Mouse (Mus musculus): Measurements from ENCODE around the gene Parp6.

Parp6 gene

DNA sequence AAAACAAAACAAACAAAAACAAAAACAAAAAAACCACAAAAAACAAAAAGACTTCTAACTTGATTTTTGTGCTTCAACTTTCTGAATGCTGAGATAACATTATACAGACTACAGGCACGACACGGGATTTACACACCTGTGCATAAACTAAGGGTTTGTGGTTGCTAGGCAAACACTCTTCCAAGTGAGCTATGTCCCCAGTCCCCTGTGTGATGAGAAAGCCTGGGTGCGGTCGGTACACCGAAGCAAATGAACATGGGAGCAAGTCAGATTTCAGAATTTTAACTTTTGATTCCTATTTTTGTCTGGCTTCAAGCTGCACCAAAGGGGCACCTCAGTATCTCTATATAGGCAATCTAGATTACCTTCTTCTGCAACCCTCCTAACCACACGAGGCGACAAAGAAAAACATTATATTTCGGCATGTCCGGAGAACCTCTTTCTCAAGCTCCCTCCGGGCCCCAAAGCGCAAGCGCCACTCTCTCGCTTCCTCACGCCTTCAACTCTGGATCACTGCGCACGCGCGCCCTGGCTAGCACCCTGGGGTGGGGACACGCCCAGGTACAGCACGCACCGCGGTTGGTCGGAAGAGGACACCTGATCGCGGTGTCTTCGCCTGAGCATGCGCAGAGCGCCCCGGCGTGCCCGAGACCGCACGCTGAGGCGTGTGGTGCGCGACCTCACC is at the start of gene Parp6:
Gene Parp6, plus strand, starts transcription at position 663 of the 685 bp plus-strand sequence.
- DNase-seq (ENCODE audit: low spot score in 2 of 2), result peak; percentile 99 to 100

DNA sequence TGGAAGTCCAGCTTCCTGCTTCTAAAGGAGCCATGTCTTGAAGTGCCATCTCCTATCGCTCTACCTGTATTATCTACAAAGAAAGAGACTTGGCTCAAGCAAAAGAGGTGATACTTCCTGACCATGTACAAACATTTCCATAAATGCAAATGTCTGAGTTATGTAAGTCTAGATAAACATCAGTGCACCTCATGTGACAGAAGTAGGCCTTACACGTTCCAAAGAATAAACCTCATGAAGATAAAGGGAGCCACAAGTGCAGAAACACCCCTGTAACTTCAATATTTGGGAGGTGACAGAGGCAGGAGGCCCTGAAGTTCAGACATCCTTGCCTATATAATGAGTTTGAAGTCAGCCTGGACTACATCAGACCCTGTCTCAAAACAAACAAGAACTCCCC is 45.2 kb upstream of the Parp6 start:
- DNase-seq (ENCODE audit: low spot score in 2 of 2), result no peak

DNA sequence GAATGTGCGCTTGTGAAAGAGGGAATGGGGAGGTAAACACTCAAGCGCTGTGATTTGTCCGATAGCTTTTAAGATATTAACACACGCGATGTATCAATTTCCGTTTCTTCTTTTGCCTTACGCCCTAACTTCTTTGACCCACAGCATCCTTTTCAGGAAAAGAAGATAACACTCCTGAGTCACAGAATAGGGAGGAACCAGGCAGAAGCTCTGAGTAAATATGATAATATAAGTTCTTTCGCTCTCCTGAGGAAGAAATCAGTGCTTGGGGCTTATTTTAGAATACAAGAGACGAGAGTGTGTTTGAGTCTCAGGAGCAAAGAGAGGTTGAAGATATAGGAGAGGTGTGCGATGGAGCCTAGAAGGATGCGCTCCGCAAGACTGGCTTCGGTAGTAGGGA is 39.7 kb upstream of the Parp6 start:
- no peak for DNase-seq (ENCODE audit: low spot score in 2 of 2)

DNA sequence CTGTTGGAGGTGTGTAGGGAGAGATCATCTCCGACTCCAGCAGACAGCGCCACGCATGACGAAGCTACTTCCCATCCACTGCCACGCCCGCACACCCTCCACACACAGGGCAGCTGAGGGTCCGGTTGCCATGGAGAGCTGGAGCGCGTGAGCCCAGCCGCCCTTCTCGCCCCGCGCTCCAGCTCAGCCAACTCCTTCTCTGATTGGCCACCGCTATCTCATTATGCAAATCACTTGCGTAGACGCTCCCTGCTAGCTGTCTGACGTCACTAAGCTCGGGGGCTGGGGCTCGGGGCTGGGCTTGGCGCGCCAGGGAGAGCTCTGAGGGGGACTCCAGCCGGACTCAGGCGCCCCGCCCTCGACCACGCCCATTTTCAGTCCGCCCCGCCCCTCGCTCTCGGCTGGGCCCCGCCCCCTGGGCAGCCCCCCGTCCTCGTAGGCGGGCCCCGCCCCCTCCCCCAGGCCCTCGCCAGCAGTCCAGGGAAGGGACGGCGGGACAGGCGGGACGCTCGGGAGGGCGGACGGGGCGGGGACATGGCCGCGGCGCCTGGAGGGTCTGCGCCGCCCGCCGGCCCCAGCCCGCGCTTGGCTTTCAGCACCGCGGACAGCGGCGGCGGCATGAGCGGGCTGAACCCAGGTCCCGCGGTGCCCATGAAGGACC is 39.1 kb upstream of the Parp6 start, which contains the start of gene Celf6:
Gene Celf6, plus strand, starts transcription at position 74 of the 661 bp plus-strand sequence.
- DNase-seq (ENCODE audit: low spot score in 2 of 2), result peak; percentile 74 to 82

DNA sequence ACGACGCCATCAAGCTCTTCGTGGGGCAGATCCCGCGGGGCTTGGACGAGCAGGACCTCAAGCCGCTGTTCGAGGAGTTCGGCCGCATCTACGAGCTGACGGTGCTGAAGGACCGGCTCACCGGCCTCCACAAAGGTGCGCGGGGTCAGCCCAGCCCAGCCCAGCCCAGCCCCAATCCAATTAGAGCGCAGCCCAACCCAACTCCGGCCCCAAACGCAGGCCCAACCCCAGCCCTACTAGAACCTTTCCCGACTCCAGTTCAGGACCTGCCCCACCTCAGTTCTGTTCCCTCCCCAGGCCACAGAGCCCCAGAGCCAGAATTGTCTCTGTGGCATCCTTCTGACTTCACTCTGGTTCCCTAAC is 38.6 kb upstream of the Parp6 start:
- DNase-seq (ENCODE audit: low spot score in 2 of 2), result no peak

DNA sequence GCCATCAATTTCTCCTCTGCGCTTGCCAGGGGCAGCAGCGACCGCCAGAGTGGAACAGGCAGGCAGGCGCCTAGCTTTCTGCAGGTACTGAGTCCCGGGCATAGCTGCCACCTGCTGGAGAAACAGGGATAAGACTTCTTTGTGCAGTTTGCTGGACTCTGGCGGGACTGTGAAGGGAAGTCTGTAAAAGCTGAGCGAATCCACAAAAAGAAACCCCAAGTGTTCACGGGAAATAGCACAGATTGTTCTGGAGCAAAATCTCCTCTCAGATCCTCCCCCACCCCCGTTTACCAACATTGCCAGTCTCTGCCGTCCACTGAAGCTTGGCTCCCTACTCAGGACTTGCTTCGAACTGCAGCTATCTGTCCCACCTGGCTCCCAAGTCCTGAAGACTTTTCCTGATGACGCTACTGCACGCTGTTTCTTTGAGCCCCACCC is 32.2 kb upstream of the Parp6 start:
- peak; percentile 52 to 75 for DNase-seq (ENCODE audit: low spot score in 2 of 2)

DNA sequence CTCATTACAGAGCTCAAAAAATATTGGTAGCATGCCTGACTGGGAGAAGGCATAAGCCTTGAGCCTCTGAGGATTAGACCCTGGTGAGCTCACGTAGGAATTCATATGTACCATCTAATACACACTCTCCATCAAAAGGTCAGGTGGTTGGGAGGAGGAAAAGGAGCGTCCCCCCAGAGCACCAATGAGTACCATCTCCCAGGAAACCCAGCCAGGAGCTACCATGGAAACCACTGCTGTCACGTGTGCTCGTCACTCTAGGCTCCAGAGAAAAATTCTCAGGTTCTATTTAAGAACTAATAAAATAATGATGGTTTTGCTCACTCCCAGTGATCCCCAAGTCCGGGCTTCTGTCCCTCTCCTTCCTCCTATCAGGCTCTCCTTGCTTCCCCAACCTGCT is 28.8 kb upstream of the Parp6 start:
- DNase-seq (ENCODE audit: low spot score in 2 of 2), result no peak

DNA sequence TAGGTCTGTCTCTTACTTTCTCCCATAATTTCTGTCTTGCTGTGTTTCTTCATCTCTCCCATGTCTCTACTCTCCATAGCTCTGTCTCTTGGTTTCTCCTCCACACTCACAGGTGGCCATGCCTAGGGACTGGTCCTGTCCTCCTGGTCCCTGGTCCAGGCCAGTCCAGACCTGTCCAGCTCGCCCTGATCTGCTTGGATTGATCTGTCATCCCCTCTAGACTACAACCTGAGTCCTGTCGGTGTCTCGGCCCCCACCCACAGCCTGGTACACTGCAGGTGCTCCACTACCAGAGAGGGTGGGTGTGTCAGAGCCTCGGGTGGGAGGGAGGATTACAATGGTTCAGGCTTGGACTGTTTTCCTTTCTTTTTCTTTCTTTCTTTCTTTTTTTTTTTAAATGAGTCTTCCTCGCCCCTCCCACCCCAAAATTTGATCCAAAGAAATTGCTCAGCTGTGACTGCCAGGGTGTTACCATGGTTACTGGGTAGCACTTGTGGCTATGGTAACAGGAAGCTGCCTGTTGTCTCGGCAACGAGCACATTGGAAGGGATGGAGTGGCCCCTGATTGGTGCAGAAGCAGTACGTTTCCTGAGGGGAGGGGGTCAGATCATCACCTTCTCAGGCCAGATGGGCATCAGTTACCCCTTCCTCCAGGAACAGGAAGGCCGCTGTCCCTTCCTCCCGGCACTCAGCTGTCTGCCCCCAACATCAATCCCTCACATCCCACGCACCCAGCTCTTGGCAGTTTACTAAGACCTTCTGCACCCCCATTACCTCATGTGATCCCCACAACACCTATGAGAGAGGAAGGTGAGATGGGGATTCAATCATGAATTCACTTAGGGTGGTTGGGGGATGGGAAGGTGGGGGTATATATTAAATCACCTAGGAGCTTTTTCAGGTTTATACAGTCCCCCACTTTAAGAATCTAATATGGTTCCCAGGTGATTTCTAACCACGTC is 28.1 kb upstream of the Parp6 start:
- DNase-seq (ENCODE audit: low spot score in 2 of 2), result no peak

DNA sequence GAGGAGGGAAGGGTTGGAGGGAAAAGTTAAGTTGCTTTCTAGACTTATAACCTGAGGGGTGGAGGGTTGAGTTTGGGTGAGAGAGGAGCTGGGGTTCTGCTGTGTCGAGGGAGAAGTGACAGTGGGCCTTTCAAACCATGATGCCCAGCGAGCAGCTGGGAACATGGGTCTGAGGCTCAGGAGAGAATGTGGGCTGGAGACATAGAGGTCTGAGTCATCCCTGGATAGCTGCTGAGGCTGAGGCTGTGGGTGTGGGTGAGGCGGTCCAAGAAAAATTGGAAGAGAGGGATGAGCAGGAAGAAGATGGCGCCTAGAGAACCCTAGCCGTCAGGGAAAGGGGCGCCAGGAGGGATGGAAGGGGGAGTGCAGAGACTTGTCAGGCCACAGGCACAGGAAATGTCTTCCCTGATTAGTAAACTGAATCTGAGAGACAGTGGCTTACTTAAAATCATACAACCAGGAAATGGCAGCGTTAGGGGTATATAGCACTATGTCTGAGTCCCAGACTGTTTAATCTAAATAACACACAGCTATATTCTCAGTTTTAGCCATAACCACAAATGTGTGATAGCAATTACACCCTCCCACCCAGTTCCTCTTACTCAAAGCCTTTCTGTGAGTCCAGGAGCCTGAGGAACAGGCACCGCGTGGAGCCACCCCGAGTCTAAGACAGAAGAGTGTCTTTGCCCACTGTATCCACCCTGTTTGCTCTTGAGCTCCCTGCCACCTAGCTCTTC is 27.2 kb upstream of the Parp6 start:
- DNase-seq (ENCODE audit: low spot score in 2 of 2), result no peak

DNA sequence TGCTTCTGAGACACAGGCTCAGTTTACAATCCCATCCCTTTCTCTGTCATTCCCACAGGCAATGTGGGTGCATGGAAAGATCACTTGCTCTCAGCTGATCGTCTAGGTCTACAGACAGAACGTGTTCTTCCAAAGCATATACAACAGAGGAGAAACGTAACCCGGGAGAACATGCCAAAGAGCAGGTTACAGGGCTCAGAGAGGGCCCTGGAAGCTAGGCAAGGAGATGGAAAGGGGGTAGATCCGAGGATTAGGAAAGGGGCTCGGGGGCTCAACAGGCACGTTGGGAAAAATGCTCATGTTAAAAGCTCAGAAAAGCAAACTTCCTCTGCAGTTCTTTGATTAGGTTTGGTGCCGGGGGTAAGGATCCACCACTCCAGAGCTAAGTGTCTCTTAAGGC is 15.4 kb upstream of the Parp6 start:
- no peak for DNase-seq (ENCODE audit: low spot score in 2 of 2)

DNA sequence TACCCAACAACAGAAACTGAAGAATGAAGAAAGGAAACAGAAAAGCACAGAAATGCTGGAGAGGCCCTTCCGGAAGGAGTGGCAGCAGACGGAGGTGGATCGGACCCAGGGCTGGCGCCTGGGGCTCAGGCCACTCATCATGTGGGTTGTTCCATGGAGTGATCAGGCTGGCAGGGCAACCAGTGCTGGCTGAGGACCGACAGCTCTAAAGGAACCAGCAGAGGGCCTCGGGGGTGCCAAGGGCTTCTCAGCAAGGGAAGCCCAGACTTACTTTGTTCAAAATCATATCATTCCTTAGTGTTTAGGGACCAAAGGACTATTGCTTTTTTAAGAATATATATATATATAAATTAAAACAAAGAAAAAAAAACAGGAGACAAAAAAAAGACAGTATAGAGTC is 11.1 kb upstream of the Parp6 start:
- no peak for DNase-seq (ENCODE audit: low spot score in 2 of 2)

DNA sequence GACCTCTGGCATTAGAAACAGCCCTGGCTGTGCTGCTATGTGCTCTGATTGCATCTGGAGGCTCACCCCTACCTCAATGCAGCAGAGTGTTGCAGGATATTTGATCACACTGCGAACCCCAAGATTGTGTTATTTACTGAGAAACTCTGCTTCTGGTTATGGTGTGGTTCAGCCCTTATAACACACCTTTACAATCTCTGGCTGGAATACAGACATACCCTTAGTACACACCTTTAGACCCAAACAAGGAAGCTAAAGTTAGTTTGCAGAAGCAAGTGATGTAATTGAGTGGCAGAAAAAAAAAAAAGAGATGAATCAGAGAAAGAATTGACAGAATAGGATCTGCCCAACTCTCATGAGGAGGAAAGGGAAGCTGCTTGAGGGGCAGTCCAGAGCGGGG is 6.1 kb upstream of the Parp6 start:
- DNase-seq (ENCODE audit: low spot score in 2 of 2), result no peak

DNA sequence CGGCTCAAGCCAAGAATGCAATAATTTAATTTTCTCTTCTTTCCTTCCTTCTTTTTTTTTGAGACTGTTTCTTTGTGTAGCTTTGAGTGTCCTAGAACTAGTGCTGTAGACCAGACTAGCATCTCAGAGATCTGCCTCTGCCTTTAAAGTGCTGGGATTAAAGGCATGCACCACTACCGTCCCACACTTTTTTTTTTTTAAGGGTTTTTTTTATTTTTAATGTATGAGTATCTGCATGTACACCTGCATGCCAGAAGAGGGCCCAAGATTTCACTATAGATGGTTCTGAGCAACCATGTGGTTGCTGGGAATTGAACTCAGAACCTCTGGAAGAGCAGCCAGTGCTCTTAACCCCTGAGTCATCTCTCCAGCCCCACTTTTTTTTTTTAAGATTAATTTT is 1.3 kb upstream of the Parp6 start:
- DNase-seq (ENCODE audit: low spot score in 2 of 2), result no peak

DNA sequence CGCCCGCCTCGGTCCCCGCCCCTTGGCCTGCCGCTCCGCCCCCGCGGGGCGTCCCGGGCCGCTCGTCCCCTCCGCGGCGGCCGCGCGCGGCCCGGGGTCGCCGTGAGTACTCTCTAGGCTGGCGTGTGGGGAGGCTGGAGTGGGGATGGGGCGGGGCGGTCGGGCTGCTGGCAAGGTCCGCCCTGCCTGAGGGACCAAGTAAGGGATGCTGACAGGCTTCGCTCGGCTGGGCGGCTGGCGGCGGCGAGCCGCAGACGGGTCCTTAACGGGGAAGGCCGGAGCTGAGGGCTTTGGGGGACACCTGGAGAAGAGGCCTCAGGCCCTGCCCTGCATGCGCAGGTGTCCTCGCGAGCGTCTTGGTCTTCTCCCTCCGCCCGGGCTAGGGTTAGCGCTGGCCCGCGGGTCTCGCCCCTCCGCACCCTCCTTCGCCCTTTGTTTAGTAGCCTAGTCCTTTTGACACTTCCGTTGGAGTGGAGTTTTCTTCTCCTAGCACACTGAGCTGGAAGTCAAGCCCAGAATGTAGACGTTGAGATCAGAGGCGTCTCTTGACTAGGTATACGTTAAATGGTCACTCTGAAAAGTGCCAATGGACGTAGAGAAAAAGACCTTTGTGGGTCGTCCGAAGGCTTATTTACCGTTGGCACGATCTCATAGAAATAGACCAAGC is 356 bp downstream of the Parp6 start:
- DNase-seq (ENCODE audit: low spot score in 2 of 2), result no peak

DNA sequence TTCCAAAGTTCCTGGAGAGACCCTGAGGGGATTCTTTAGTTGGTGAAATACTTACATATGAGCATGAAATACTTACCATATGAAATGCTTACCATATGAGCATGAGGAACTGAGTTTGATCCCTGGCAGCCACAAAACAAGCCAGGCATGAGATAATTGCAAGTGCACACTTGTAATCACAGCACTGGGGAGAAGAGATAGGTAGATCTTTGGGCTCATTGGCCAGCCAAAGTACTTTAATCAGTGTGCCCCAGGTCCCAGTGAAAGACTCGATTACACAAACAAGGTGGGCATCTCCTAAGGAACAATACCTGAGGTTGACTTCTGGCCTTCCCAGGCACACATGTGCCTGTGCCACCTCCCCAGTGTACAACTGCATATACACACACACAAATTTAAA is 21.3 kb downstream of the Parp6 start:
- no peak for DNase-seq (ENCODE audit: low spot score in 2 of 2)

DNA sequence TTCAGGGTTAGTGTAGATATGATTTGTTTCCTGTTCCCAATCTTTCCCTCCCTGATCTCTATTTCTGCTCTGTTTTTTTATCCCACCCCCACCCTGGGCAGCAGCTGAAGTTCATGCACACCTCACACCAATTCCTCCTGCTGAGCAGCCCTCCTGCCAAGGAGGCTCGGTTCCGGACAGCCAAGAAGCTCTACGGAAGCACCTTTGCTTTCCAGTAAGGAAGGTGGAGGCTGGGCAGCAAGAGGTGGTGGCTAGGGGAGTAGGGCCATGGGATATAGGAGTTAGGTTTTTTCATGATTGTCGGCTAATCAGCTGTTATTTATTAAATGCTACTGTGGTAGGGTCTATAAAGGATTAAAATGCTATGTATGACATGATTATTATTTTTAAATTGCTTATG is 22.9 kb downstream of the Parp6 start:
- DNase-seq (ENCODE audit: low spot score in 2 of 2), result no peak

DNA sequence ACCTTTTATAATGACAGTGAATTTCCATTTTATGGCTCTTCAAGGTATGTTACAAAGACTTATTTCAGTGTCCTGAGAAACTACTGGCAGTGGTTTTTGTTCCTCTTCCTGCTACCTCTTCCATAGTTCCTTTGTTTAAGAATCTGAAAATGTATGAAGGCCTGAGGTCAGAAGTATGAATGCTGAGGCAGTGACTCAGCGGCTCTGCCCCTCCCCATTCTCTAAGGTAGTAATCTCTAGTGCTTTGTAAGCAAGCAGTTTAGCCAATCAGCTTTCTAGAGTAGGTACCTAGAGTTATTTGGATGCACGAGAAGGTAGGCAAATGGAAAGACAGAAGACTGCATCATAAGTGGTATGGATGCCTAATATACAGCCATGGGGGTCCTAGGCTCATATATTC is 24.2 kb downstream of the Parp6 start:
- DNase-seq (ENCODE audit: low spot score in 2 of 2), result no peak

DNA sequence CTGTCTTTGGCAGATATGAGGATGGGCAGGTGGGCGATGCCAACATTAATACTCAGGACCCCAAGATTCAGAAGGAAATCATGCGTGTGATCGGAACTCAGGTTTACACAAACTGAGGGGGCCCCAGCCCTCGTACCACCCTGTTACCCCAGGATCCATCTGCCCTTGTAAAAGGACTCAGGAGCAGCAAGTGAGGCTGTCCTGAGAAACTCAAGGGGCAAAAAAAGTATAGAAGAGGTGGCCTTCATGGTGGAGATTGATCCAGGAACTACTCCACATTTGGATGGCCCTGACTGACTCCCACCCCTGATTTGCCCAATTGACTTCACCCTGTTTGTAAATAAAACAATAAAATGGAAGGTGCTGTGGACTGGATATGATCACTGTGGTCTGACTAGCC is 32.8 kb downstream of the Parp6 start:
- DNase-seq (ENCODE audit: low spot score in 2 of 2), result no peak

DNA sequence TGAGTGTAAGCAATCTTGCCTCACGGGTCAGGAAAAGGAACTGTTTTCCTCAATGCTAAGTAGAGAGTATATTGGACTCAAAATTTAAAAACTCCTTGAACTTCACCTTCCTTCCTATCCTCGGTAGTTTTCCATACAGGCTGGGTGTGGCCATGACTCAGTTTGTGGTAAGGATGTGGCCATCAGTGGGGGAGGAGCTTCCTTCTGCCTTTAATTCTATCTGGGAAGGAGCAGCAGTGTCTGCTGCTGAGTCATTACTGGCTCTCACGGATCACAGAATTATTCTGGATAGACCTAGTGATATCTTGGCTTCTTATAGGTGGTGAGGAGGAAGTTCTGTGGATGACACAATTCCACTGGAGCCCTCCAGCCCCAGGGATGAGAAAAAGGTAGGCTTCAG is 36.3 kb downstream of the Parp6 start:
- DNase-seq (ENCODE audit: low spot score in 2 of 2), result no peak

DNA sequence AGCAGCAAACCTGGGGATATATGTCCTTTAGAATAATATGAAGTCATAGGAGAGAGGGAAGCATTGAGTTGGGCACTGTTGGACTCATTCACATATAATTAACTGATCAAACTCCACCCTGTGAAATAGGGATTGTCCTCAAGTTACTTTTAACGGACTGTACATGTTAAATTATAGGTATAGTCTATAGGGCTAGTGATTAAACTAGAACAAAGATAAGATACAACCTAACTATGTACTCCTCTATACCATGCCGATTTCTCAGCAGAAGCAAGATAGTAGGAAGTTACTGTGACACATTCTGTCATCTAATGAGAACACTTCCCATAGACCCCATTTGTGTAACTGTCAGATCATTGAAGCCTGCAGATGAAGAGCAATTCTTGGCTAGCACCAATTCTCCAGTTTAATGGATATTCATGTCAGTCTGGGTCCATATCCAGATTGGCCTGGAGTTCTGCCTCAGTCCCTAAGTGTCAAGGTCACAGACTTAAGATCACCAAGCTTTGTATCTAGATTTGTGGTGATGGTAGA is 37.4 kb downstream of the Parp6 start:
- no peak for DNase-seq (ENCODE audit: low spot score in 2 of 2)
